Mouse (Mus musculus): ENCODE data around the gene 4933424G06Rik.

- TF ChIP-seq CTCF (IDR thresholded peaks at IDR 0.05; ENCODE audit: extremely low read depth, insufficient read depth, low read length) (no peak), POLR2A (IDR thresholded peaks at IDR 0.05; ENCODE audit: extremely low read depth, insufficient read depth, low read length) (no peak)
Measured at GRCm38 (mm10) chr1:36718786-36719185, 8.8 kb downstream of the 4933424G06Rik start.
